Mouse (Mus musculus): Measurements from ENCODE around the gene Cfap69. TPM values are rescaled to one million over a fixed set of nuclear protein-coding genes. Genes with fewer than 3 reads are reported as not detected.

The Cfap69 gene
- polyA plus RNA-seq, 1 experiment from 2014 or later, result 11.7 TPM

- 77% methylated on average over 7 of the region's 7 CpGs for whole genome bisulfite sequencing
- ATAC-seq (ENCODE audit: low FRiP score), result no peak
Measured at GRCm38 (mm10) chr5:5668920-5669319, 4.9 kb upstream of the Cfap69 start.

GRCm38 (mm10) chr5:5664371-5664926 is 410 bp upstream of the Cfap69 start:
- H3K9ac ChIP-seq, result peak overlapping the region; percentile 66
- no peaks in the 10 kb centered on the region for H3K27me3 ChIP-seq (ENCODE audit: control insufficient read depth, insufficient read depth, low read length)
- H3K4me3 ChIP-seq (replicated peaks; ENCODE audit: low read length), result peak overlapping the region; percentile 64
- H3K4me1 ChIP-seq (replicated peaks; ENCODE audit: control insufficient read depth, insufficient read depth, low read length), result peaks cover 11% of the 10 kb centered on the region
- ATAC-seq (ENCODE audit: low FRiP score), result no peak; the same call in 1 of the 2 replicates
- peak overlapping the region; percentile 55 for H3K27ac ChIP-seq
- no peaks in the 10 kb centered on the region for H3K9me3 ChIP-seq (ENCODE audit: control insufficient read depth, low read length)
- DNase-seq (ENCODE audit: low spot score), result no peak
- peak overlapping the region; percentile 75 for H3K4me2 ChIP-seq (replicated peaks)
- H3K36me3 ChIP-seq (replicated peaks; ENCODE audit: control insufficient read depth, insufficient read depth), result peaks cover 5% of the 10 kb centered on the region; the same call in 1 of the 2 replicates
- WGBS, result 53% methylated on average over 6 of the region's 6 CpGs

More at GRCm38 (mm10) chr5:5668920-5669319, 4.9 kb upstream of the Cfap69 start:
- Histone ChIP-seq H3K27me3 (ENCODE audit: control insufficient read depth, insufficient read depth, low read length) (no peaks in the 10 kb centered on the region), H3K4me3 (replicated peaks; ENCODE audit: low read length) (no peak overlapping the region), H3K36me3 (replicated peaks; ENCODE audit: control insufficient read depth, insufficient read depth) (peaks cover 5% of the 10 kb centered on the region; the same call in 1 of the 2 replicates), H3K9ac (no peak overlapping the region), H3K27ac (no peak overlapping the region), H3K4me2 (replicated peaks) (no peak overlapping the region), H3K4me1 (replicated peaks; ENCODE audit: control insufficient read depth, insufficient read depth, low read length) (peaks cover 11% of the 10 kb centered on the region), H3K9me3 (ENCODE audit: control insufficient read depth, low read length) (no peaks in the 10 kb centered on the region)
- DNase-seq (ENCODE audit: low spot score), result no peak

GRCm38 (mm10) chr5:5663057-5663456 is 982 bp downstream of the Cfap69 start:
- H3K4me1 ChIP-seq (replicated peaks; ENCODE audit: control insufficient read depth, insufficient read depth, low read length), result peaks cover 11% of the 10 kb centered on the region
- H3K9ac ChIP-seq, result peak overlapping the region; percentile 66
- peak overlapping the region; percentile 64 for H3K4me3 ChIP-seq (replicated peaks; ENCODE audit: low read length)
- no peak for ATAC-seq (ENCODE audit: low FRiP score)
- DNase-seq (ENCODE audit: low spot score), result no peak
- peak overlapping the region; percentile 75 for H3K4me2 ChIP-seq (replicated peaks)
- no peaks in the 10 kb centered on the region for H3K27me3 ChIP-seq (ENCODE audit: control insufficient read depth, insufficient read depth, low read length)
- no peaks in the 10 kb centered on the region for H3K36me3 ChIP-seq (replicated peaks; ENCODE audit: control insufficient read depth, insufficient read depth)
- H3K9me3 ChIP-seq (ENCODE audit: control insufficient read depth, low read length), result no peaks in the 10 kb centered on the region
- H3K27ac ChIP-seq, result no peak overlapping the region
- 40% methylated on average over 6 of the region's 6 CpGs for WGBS

- Histone ChIP-seq H3K27me3 (ENCODE audit: control insufficient read depth, insufficient read depth, low read length) (no peaks in the 10 kb centered on the region), H3K4me1 (replicated peaks; ENCODE audit: control insufficient read depth, insufficient read depth, low read length) (no peaks in the 10 kb centered on the region; the same call in 1 of the 2 replicates), H3K9ac (no peak overlapping the region), H3K36me3 (replicated peaks; ENCODE audit: control insufficient read depth, insufficient read depth) (no peaks in the 10 kb centered on the region), H3K9me3 (ENCODE audit: control insufficient read depth, low read length) (no peaks in the 10 kb centered on the region), H3K4me3 (replicated peaks; ENCODE audit: low read length) (no peak overlapping the region), H3K27ac (no peak overlapping the region), H3K4me2 (replicated peaks) (no peak overlapping the region)
- 58% methylated on average over 2 of the region's 2 CpGs for WGBS
- DNase-seq (ENCODE audit: low spot score) (no peak), ATAC-seq (ENCODE audit: low FRiP score) (no peak)
Measured at GRCm38 (mm10) chr5:5658680-5659079, 5.4 kb downstream of the Cfap69 start.

GRCm38 (mm10) chr5:5657932-5658331 is 6.1 kb downstream of the Cfap69 start:
- H3K4me3 ChIP-seq (replicated peaks; ENCODE audit: low read length), result no peak overlapping the region
- DNase-seq (ENCODE audit: low spot score), result no peak
- no peak for ATAC-seq (ENCODE audit: low FRiP score)
- H3K4me1 ChIP-seq (replicated peaks; ENCODE audit: control insufficient read depth, insufficient read depth, low read length), result no peaks in the 10 kb centered on the region
- H3K36me3 ChIP-seq (replicated peaks; ENCODE audit: control insufficient read depth, insufficient read depth), result no peaks in the 10 kb centered on the region
- no peaks in the 10 kb centered on the region for H3K9me3 ChIP-seq (ENCODE audit: control insufficient read depth, low read length)
- H3K4me2 ChIP-seq (replicated peaks), result no peak overlapping the region
- WGBS, result 88% methylated on average over 2 of the region's 2 CpGs
- no peaks in the 10 kb centered on the region for H3K27me3 ChIP-seq (ENCODE audit: control insufficient read depth, insufficient read depth, low read length)
- no peak overlapping the region for H3K9ac ChIP-seq
- H3K27ac ChIP-seq, result no peak overlapping the region

GRCm38 (mm10) chr5:5648817-5649569 is 15.0 kb downstream of the Cfap69 start:
- no peak overlapping the region for H3K9ac ChIP-seq
- ATAC-seq (ENCODE audit: low FRiP score) (no peak), DNase-seq (ENCODE audit: low spot score) (no peak)
- H3K4me3 ChIP-seq (replicated peaks; ENCODE audit: low read length), result no peak overlapping the region
- H3K27ac ChIP-seq, result no peak overlapping the region
- no peaks in the 10 kb centered on the region for H3K9me3 ChIP-seq (ENCODE audit: control insufficient read depth, low read length)
- H3K4me1 ChIP-seq (replicated peaks; ENCODE audit: control insufficient read depth, insufficient read depth, low read length), result no peaks in the 10 kb centered on the region
- H3K36me3 ChIP-seq (replicated peaks; ENCODE audit: control insufficient read depth, insufficient read depth), result no peaks in the 10 kb centered on the region
- H3K4me2 ChIP-seq (replicated peaks), result no peak overlapping the region
- H3K27me3 ChIP-seq (ENCODE audit: control insufficient read depth, insufficient read depth, low read length), result no peaks in the 10 kb centered on the region
- 71% methylated on average over 6 of the region's 6 CpGs for WGBS

GRCm38 (mm10) chr5:5646173-5646572 is 17.9 kb downstream of the Cfap69 start:
- no peak overlapping the region for H3K9ac ChIP-seq
- H3K27ac ChIP-seq, result no peak overlapping the region
- H3K36me3 ChIP-seq (replicated peaks; ENCODE audit: control insufficient read depth, insufficient read depth), result no peaks in the 10 kb centered on the region
- ATAC-seq (ENCODE audit: low FRiP score), result 0 out of 2 replicates have a peak, but pooled peaks have one; percentile 48
- no peaks in the 10 kb centered on the region for H3K27me3 ChIP-seq (ENCODE audit: control insufficient read depth, insufficient read depth, low read length)
- no peak overlapping the region for H3K4me2 ChIP-seq (replicated peaks)
- H3K4me3 ChIP-seq (replicated peaks; ENCODE audit: low read length), result no peak overlapping the region
- H3K9me3 ChIP-seq (ENCODE audit: control insufficient read depth, low read length), result no peaks in the 10 kb centered on the region
- 9% methylated on average over 1 of the region's 1 CpGs for WGBS
- no peaks in the 10 kb centered on the region for H3K4me1 ChIP-seq (replicated peaks; ENCODE audit: control insufficient read depth, insufficient read depth, low read length)
- peak; percentile 67 for DNase-seq (ENCODE audit: low spot score)

GRCm38 (mm10) chr5:5638496-5638895 is 25.5 kb downstream of the Cfap69 start:
- Histone ChIP-seq H3K27ac (no peak overlapping the region), H3K4me1 (replicated peaks; ENCODE audit: control insufficient read depth, insufficient read depth, low read length) (no peaks in the 10 kb centered on the region), H3K9ac (no peak overlapping the region), H3K4me2 (replicated peaks) (no peak overlapping the region), H3K4me3 (replicated peaks; ENCODE audit: low read length) (no peak overlapping the region), H3K36me3 (replicated peaks; ENCODE audit: control insufficient read depth, insufficient read depth) (no peaks in the 10 kb centered on the region), H3K9me3 (ENCODE audit: control insufficient read depth, low read length) (no peaks in the 10 kb centered on the region), H3K27me3 (ENCODE audit: control insufficient read depth, insufficient read depth, low read length) (no peaks in the 10 kb centered on the region)
- WGBS, result 48% methylated on average over 2 of the region's 2 CpGs
- ATAC-seq (ENCODE audit: low FRiP score) (no peak), DNase-seq (ENCODE audit: low spot score) (no peak)

GRCm38 (mm10) chr5:5625491-5625890 is 38.5 kb downstream of the Cfap69 start:
- Histone ChIP-seq H3K36me3 (replicated peaks; ENCODE audit: control insufficient read depth, insufficient read depth) (no peaks in the 10 kb centered on the region), H3K4me2 (replicated peaks) (no peak overlapping the region), H3K9ac (no peak overlapping the region), H3K4me3 (replicated peaks; ENCODE audit: low read length) (no peak overlapping the region), H3K27ac (no peak overlapping the region), H3K9me3 (ENCODE audit: control insufficient read depth, low read length) (no peaks in the 10 kb centered on the region), H3K27me3 (ENCODE audit: control insufficient read depth, insufficient read depth, low read length) (no peaks in the 10 kb centered on the region), H3K4me1 (replicated peaks; ENCODE audit: control insufficient read depth, insufficient read depth, low read length) (no peaks in the 10 kb centered on the region)
- ATAC-seq (ENCODE audit: low FRiP score), result no peak
- 90% methylated on average over 3 of the region's 3 CpGs for WGBS
- DNase-seq (ENCODE audit: low spot score), result no peak

Measured in hindbrain, embryonic 14.5 days (tissue).